Mouse (Mus musculus) gastrocnemius, adult 18-20 months (tissue): Measurements from ENCODE around the gene Fstl3. TPM values are rescaled to one million over a fixed set of nuclear protein-coding genes. Genes with fewer than 3 reads are reported as not detected.

Source experiments
- DNase-seq: peaks from one replicate; pipeline ENCODE4 v3.0.0; 2021; ENCODE audit warnings: low spot score
- total RNA-seq, 2 experiments: library from RNA; stranded (reverse); gene quantifications; 2 replicates each; pipeline ENCODE4 v1.2.3; 2021

Gene Fstl3
- total RNA-seq, 2 experiments from 2014 or later: 1.2 to 1.9 TPM

DNA sequence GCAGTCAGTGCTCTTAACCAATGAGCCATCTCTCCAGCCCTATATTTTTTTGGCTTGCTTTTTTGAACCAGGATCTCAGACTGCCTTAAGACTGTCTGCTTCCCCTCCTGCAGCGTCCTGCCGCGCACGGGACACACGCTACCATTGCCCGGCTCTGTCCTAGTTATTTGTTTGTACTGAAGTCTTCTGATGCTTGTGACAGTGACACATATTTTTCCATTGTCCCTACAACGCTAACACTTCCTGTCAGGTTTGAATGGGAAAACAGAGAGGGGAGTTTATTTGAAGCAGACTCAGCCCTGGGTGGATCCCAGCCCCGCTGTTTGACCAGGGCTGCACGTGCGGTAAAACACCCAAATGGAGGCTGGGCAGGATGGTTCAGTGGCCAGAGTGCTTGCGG is 31.7 kb downstream of the Fstl3 start:
- DNase-seq: no peak

DNA sequence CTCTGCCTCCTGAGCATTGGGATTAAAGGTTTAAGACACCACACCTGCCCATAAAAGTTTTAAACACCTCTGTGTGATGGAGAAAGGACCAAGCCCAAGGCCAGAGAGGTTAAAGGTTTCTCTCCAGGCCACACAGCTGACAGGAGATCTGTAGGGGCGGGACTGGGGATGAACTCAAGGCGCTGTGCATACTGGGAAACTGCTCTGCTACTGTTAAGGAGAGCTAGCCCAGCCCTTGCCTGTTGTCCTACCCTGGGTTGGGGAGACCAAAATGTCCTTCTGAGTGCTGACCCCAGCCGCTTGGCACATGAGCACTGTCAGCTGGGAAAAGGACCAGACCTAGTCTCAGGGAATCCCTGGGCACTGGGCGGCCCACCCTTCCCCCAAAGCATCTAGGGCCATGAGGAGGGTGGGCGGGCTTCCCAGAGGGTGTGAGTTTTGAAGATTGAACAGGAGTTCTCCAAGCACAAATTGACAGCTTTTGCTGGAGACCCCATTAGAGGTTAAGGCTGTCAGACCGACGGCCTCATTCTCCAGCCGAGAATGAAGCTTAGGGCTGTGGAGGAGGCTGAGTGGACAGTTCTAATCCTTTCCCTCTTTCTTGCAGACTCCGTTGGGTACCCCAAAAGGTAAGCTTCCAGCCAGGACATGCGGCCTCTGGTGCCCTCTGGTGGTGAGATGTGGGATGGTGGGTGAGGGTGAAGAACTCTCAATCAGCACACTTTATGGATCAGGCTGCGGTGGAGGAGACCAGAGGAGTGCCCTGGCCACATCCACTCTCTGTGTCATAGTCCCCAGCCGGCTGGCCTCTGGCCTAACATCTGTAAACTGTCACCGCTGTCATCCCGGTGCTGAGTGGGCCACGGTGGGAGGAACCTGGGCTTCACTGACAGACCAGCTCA is 34.9 kb downstream of the Fstl3 start:
- DNase-seq: peak; percentile 78

DNA sequence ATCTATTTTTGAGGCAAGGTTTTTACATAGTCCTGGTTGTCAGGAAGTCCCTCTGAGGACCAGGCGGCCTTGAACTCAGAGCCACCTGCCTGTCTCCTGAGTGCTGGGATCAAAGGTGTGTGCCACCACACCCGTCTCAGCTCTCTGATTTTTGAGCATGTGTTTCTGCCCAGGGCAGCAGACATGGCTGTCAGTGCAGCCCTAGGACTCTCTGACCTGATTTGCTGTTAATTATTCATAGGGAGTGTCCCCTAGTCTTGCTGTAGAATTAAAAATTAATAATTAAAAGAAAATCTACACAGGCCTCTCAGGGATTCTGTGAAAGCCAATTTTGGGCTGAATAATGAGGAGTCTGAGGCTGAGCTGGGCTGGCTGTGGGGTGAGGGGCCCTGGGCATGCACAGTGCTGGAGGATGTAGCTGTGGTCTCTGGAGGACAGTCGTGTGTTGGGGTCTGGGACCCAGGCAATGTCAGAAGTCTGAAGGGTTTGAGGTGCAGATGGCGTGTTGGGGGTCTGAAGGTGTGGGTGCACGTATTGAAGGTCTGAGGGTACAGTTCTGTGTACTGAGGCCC is 37.3 kb downstream of the Fstl3 start:
- no peak for DNase-seq

DNA sequence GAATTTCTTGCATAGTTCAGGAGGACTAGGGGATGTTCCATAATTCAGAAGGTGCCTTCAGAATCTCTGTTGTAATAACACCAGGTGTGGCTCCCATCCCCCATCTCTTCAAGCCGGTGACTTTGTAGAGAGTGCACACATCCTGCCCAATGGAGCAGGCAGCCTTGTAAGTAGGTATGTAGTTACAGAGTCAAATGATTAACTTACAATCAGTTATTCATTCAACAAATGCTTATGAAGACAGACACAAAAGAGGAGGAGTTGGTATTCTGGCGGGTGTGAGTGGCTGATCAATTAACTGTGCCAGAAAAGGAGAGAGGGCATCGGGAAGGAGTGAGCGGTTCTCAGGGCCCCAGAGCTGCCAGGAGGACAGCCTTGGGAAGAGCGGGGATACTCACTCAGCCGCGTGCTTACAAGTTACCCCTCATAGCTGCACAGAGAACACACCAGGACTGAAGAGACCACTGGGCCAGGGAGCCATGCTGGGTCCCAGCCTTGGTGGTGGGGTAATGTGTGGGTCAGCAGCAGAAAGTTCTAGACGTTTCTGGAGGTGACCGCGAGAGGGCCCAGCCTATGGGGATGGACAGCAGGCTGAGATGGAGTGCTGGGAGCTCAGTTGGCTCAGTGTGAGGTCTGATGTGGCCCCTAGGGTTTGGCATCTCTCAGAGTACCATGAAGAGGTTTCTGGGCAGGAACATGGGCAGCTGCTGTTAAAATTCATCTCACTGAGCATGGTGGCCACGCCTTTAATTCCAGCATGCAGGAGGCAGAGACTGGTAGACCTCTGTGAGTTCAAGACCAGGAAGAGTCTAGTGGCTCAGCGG is 38.8 kb downstream of the Fstl3 start:
- no peak for DNase-seq

DNA sequence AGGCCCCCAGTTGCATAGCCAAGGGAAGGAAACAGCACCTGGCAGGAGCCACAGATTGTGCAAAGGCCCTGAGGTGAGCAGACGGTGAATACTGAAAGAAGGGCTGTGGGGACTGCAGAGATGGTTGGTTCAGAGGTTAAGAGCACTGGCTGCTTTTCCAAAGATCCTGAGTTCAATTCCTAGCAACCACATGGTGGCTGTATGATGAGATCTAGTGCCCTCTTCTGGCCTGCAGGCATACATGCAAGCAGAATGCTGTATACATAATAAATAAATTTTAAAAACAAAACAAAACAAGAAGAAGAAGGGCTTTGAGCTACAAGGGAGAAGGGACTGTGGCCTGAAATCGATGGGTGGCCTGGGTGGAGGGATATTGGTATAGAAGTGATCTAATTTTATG is 40.0 kb downstream of the Fstl3 start:
- DNase-seq: no peak

DNA sequence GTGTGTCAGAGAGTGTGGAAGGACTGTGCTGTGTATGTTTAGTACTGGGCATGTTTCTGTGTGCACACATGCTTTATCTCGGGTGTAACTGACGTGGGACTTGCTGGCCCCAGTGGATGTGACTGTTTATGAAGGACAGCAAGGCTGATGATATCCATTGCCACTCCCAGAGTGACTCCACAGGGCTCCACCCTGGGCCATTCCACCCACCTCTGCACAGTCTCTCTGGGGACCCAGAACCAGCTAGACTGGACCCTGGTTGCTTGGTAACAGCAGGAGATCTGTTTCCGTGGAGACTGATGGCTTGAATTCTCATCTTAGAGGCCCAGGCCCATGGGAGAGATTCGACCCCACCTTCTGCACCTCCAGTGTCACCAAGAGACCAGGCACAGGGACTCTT is 41.2 kb downstream of the Fstl3 start:
- no peak for DNase-seq

DNA sequence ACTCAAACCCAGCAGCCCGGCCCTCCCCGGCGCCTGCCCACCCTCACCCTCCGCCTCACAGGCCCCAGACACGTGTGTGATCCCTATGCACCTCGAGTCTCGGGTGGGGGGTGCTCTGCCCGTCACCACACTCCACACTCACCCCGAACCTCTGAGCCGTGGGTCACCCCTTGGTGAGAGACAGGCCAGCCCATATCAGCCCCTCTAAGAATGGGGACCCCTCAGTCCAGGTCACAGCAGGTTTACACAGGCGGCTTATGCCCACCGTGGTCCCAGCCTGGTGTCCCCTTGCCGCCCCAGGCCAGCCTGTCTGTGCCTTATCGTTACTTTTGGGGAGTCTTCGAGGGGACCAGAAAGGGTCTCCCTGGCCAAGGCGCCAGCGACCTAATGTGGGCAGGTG is 42.5 kb downstream of the Fstl3 start:
- DNase-seq: no peak

DNA sequence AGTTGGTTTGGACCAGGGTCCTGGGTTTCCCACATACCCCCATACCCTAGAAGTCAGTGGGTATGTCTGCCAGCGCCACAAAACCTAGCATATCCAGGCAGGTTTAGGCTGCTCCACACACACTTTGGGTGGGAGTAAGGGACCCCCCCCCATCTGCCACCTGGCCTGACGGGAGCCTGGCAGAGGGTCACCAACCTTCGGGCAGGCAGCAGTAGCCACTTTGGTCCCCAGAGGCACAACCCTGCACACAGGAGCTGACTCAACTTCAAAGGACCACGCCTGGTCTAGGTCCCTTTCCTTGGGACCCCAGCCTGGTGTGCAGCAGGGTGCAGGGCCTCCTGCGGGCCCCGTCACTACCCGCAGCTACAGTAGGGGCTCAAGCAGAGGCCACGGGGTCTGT is 43.2 kb downstream of the Fstl3 start:
- no peak for DNase-seq

DNA sequence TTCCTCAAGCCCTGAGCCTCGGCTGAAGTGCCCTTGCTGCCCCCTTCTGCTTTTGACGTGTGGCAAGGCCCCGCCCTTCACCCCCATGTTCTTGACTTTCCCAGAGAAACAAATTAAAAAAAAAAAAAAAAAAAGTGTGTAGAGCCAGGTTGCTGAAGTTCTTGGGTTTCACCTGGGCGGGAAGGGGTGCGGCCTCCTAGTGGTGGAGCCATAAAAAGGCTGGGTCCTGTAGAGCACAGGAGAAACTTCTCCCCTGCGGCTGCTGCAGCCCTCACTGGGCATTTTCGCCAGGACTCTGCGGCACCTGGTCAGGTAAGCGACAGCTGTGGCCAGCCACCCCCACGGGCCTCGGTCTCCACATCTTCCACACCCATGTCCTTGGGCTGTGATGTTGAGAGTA is 43.7 kb downstream of the Fstl3 start, which contains the start of gene Misp:
Gene Misp (plus strand): TSS at position 208 of the 400 bp plus-strand sequence.
- no peak for DNase-seq

DNA sequence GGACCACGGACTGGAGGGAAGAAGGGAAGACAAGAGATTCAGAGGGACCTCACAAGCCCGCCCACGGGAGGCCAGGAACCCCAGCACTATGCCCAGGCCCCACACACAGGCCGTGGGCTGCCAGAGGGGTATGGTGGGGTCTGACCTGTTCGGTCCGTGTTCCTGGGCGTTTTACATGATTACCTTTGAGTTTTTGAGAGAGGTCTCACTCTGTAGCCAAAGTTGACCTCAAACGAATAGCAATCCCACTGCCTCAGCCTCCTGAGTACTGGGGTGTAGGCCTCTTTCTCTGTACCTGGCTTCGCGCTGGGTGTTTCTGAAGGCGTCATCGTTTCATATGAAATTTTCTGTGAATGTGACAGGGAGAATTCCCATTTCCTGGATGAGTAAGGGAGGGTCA is 44.7 kb downstream of the Fstl3 start:
- no peak for DNase-seq

DNA sequence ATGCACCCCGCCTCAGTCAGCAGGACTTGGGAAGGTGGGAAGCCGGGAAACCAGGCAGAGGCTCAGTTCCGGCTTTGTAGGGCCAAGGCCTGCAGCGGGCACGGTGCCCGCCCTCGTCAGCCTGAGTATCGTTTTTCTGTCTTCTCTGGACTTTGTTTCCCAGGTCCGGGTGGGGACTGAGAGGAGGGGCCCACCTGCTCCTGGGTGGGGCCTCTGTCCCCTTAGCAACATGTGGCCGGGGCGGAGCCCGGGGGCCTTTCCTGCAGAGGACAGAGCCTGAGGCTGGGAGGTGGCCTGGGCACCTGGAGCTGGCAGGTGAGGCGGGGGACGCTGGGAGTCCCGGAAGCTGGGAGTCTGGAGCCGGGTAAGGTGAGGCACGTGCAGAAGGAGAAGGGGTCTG is 45.3 kb downstream of the Fstl3 start:
- DNase-seq: no peak

DNA sequence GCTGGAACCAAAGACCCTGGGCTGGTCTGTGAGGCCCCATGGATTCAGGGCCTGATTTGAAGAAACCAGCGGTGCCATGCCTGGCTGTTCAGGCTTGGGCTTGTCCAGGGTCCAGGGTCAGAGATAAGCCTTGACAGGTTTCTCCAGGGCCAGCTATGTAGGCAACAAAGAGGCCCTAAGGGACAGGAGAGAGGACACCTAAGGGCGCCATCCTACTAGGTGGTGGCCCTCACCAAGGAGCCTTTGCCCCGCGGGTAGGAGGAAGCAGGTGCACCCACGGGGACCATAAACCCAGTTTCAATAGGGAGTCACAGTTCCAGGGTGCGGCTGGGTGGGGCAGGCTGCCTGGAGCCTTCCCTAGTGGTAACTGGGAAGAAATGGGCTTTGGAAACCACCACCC is 45.9 kb downstream of the Fstl3 start:
- no peak for DNase-seq

DNA sequence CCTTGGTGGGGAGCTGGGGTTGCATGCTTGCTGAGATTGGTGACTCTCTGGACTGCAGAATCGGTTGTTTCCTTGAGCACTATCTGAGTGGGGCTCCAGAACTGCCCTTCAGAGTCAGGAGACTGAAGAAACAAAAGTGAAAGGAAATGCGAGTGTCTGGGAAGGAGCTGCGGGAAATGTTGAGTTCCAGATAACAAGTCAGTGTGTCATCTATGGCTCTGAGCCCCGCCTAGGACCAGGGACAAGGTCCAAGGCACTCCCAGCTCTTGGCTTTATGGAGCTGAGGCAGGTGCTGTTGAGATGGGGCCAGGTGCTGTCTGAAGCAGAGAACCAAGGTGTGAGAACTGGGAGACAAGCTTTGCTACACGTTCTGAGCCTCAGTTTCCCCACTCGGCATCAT is 47.3 kb downstream of the Fstl3 start:
- peak; percentile 23 for DNase-seq

DNA sequence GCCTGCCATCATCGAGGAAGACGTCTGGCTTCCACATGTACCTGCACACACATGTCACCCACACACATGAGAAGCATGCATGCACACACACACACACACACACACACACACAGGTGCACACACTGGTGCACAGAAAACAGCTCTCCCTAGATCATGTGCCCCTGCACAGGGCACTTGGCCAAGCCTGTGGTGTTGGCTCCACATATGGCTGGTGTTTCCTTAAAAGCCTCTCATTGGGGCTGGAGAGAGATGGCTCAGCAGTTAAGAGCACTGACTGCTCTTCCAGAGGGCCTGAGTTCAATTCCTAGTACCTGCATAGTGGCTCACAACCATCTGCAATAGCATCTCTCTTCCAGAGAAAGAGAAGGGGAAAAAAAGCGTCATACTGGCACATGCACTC is 54.5 kb downstream of the Fstl3 start:
- DNase-seq: no peak

Other genes starting within 250 kb of the Fstl3 start
- 1 to 10 TPM in 1 of 2 experiments, under 1 TPM in 1; 0.80 to 1.3 TPM for gene Plpp2, start 243.5 kb upstream of the Fstl3 start, total RNA-seq
- 10 to 100 TPM; 15.5 to 21.4 TPM for gene Mier2, start 222.1 kb upstream of the Fstl3 start, total RNA-seq
- gene Theg, start 189.9 kb upstream of the Fstl3 start, total RNA-seq: not detected
- under 1 TPM; 0.41 to 0.55 TPM for gene C2cd4c, start 163.2 kb upstream of the Fstl3 start, total RNA-seq
- 10 to 100 TPM in 1 of 2 experiments, 1 to 10 TPM in 1; 7.5 to 10.0 TPM for gene Shc2, start 139.4 kb upstream of the Fstl3 start, total RNA-seq
- gene Odf3l2, start 131.5 kb upstream of the Fstl3 start, total RNA-seq: 100 to 1,000 TPM in 1 of 2 experiments, 10 to 100 TPM in 1; 42.1 to 178 TPM
- gene Madcam1, start 112.7 kb upstream of the Fstl3 start, total RNA-seq: not detected
- gene Tpgs1, start 107.9 kb upstream of the Fstl3 start, total RNA-seq: 10 to 100 TPM; 19.1 to 19.7 TPM
- 100 to 1,000 TPM; 388 to 419 TPM for gene Cdc34, start 95.1 kb upstream of the Fstl3 start, total RNA-seq
- 10 to 100 TPM in 1 of 2 experiments, 1 to 10 TPM in 1; 8.3 to 10.1 TPM for gene Gzmm, start 88.3 kb upstream of the Fstl3 start, total RNA-seq
- gene Bsg, start 72.8 kb upstream of the Fstl3 start, total RNA-seq: 100 to 1,000 TPM; 540 to 773 TPM
- under 1 TPM; 0.47 to 0.66 TPM for gene Hcn2, start 60.6 kb upstream of the Fstl3 start, total RNA-seq
- 10 to 100 TPM; 31.9 to 36.7 TPM for gene Polrmt, start 30.7 kb upstream of the Fstl3 start, total RNA-seq
- not detected for gene Fgf22, start 22.2 kb upstream of the Fstl3 start, total RNA-seq
- 10 to 100 TPM; 49.5 to 54.5 TPM for gene Rnf126, start 10.3 kb upstream of the Fstl3 start, total RNA-seq
- gene Prss57, start 13.7 kb downstream of the Fstl3 start, total RNA-seq: not detected
- 10 to 100 TPM; 11.1 to 22.9 TPM for gene Palm, start 16.3 kb downstream of the Fstl3 start, total RNA-seq
- under 1 TPM in 1 of 2 experiments, not detected in 1; 0.40 TPM for gene Misp, start 43.7 kb downstream of the Fstl3 start, total RNA-seq
- gene Ptbp1, start 77.2 kb downstream of the Fstl3 start, total RNA-seq: 10 to 100 TPM; 12.7 to 22.7 TPM
- gene Prtn3, start 97.2 kb downstream of the Fstl3 start, total RNA-seq: not detected
- under 1 TPM; 0.11 to 0.17 TPM for gene Plppr3, start 97.4 kb downstream of the Fstl3 start, total RNA-seq
- gene Elane, start 109.0 kb downstream of the Fstl3 start, total RNA-seq: not detected
- gene Cfd, start 113.6 kb downstream of the Fstl3 start, total RNA-seq: 100 to 1,000 TPM in 1 of 2 experiments, 10 to 100 TPM in 1; 46.0 to 111 TPM
- 10 to 100 TPM; 31.2 to 32.8 TPM for gene Med16, start 131.7 kb downstream of the Fstl3 start, total RNA-seq
- gene Gm26602, start 133.6 kb downstream of the Fstl3 start, total RNA-seq: not detected
- under 1 TPM; 0.21 TPM for gene Kiss1r, start 139.7 kb downstream of the Fstl3 start, total RNA-seq
- gene R3hdm4, start 143.9 kb downstream of the Fstl3 start, total RNA-seq: 100 to 1,000 TPM; 114 to 115 TPM
- 1 to 10 TPM; 1.5 to 1.7 TPM for gene Arid3a, start 149.8 kb downstream of the Fstl3 start, total RNA-seq
- gene Wdr18, start 182.9 kb downstream of the Fstl3 start, total RNA-seq: 10 to 100 TPM; 21.0 to 22.9 TPM
- under 1 TPM; 0.32 to 0.59 TPM for gene Grin3b, start 193.4 kb downstream of the Fstl3 start, total RNA-seq
- 10 to 100 TPM; 68.7 to 84.2 TPM for gene Tmem259, start 207.1 kb downstream of the Fstl3 start, total RNA-seq
- 10 to 100 TPM in 1 of 2 experiments, 1 to 10 TPM in 1; 5.2 to 10.5 TPM for gene Cnn2, start 211.3 kb downstream of the Fstl3 start, total RNA-seq
- 1 to 10 TPM; 6.6 to 7.6 TPM for gene Abca7, start 219.2 kb downstream of the Fstl3 start, total RNA-seq
- gene Arhgap45, start 239.4 kb downstream of the Fstl3 start, total RNA-seq: 1 to 10 TPM in 1 of 2 experiments, under 1 TPM in 1; 0.75 to 1.3 TPM